Mouse (Mus musculus) spleen, postnatal 4 days (tissue): ENCODE results near the gene Cnot2.
"Not testable (repeated sequence)": the region's sequence is repeated elsewhere in the genome, so short reads cannot be mapped to it uniquely, and the experiment has no call there.

Experiments used
- DNase-seq, 2 experiments: peaks; one replicate each; pipeline ENCODE4 v3.0.0; 2022; ENCODE audit warnings: low spot score in 2 of 2

The Cnot2 gene

GRCm38 (mm10) chr10:116581369-116581718 is at the start of gene Cnot2:
Cnot2 (minus strand) TSS chr10:116581511.
- peak; percentile 91 to 96 for DNase-seq

- DNase-seq: no peak
These were observed 47.6 kb upstream of the Cnot2 start for GRCm38 (mm10) chr10:116628926-116629325.

GRCm38 (mm10) chr10:116626009-116626408 is 44.7 kb upstream of the Cnot2 start:
- DNase-seq: no peak

GRCm38 (mm10) chr10:116613250-116613649 is 31.9 kb upstream of the Cnot2 start:
- not testable (repeated sequence) for DNase-seq

- no peak for DNase-seq
These were observed 23.5 kb upstream of the Cnot2 start for GRCm38 (mm10) chr10:116604905-116605162.

- no peak for DNase-seq
These were observed 23.0 kb upstream of the Cnot2 start for GRCm38 (mm10) chr10:116604081-116604904.

GRCm38 (mm10) chr10:116599056-116599850 is 17.9 kb upstream of the Cnot2 start:
- peak in 1 of 2 experiments; percentile 37 for DNase-seq

GRCm38 (mm10) chr10:116582738-116583137 is 1.4 kb upstream of the Cnot2 start:
- DNase-seq: peak; percentile 46 to 66

GRCm38 (mm10) chr10:116581719-116582481 is 589 bp upstream of the Cnot2 start:
- peak; percentile 68 to 84 for DNase-seq

GRCm38 (mm10) chr10:116580591-116581358 is 536 bp downstream of the Cnot2 start:
- DNase-seq: peak; percentile 59 to 83

GRCm38 (mm10) chr10:116579478-116579877 is 1.8 kb downstream of the Cnot2 start:
- no peak for DNase-seq

GRCm38 (mm10) chr10:116578375-116578774 is 2.9 kb downstream of the Cnot2 start:
- DNase-seq: no peak

- no peak for DNase-seq
These were observed 4.1 kb downstream of the Cnot2 start for GRCm38 (mm10) chr10:116577181-116577580.

- not testable (repeated sequence) for DNase-seq
These were observed 5.2 kb downstream of the Cnot2 start for GRCm38 (mm10) chr10:116576071-116576470.

- no peak for DNase-seq
These were observed 10.8 kb downstream of the Cnot2 start for GRCm38 (mm10) chr10:116570526-116570925.

- no peak for DNase-seq
These were observed 12.8 kb downstream of the Cnot2 start for GRCm38 (mm10) chr10:116568539-116568938.

GRCm38 (mm10) chr10:116567491-116568405 is 13.6 kb downstream of the Cnot2 start:
- no peak for DNase-seq

GRCm38 (mm10) chr10:116566492-116566891 is 14.8 kb downstream of the Cnot2 start:
- not testable (repeated sequence) for DNase-seq

- DNase-seq: no peak
These were observed 16.3 kb downstream of the Cnot2 start for GRCm38 (mm10) chr10:116564828-116565602.
